Mouse (Mus musculus) ZHBTc4 (cell line): ENCODE measurements at regions not wholly inside any gene's neighbourhood (a gene's known extent, or its start where the extent isn't known, plus 50 kb on each side); places are given as distances from the start of the nearest gene placed in this dataset.

ENCODE experiments used
- DNase-seq: peaks from one replicate; pipeline ENCODE4 v3.0.0-alpha.2; 2011; ENCODE audit warnings: low read depth, low spot score

DNA sequence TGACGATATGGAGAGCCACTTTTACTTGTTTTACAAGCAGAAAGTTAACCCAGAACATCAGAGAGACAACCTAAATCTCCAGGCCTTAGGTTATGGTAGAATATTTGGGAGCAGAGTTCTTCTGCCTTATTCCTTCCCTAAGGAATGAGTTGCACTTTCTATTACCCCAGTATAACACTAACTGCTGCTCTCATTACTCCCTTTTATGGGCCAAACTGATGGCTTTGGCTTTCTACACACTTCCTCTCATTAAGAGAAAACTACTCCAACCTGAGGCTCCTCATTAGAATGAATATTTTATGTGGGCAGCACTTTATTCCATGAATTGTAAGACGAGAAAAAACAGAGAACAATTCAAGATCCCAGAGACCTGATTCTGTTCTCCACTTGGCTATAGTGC, 289.0 kb upstream of the Tnc start:
- no peak for DNase-seq

- peak; percentile 4 for DNase-seq
Observed at GRCm38 (mm10) chr4:64330213-64330612, 283.4 kb upstream of the Tnc start.

- no peak for DNase-seq
Observed at GRCm38 (mm10) chr4:64324391-64324790, 277.6 kb upstream of the Tnc start.

GRCm38 (mm10) chr4:64316553-64317347, 269.9 kb upstream of the Tnc start:
- no peak for DNase-seq

- no peak for DNase-seq
Observed at GRCm38 (mm10) chr4:64296941-64297340, 250.1 kb upstream of the Tnc start.

DNA sequence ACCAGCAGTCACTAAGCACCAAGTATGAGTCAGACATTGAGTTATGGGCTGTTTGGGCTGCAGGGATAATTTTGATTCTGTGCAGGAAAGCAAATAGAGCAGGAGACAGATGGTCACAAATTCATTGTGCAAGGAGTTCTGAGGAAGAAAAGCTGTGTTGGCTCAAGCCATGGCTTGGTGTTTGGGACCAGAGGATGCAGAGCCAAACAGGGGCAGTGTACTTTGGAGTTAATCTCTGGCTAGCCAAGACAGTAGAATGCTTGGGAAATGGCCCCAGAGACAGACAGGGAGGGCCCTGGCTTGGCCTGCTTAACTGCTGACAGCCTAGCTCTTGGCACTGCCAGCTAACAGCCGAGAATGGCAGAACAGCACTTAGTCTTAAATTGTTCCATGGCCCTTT, 235.7 kb upstream of the Tnc start:
- DNase-seq = no peak

- DNase-seq = no peak
Observed at GRCm38 (mm10) chr4:64276980-64277379, 230.2 kb upstream of the Tnc start.

- no peak for DNase-seq
Observed at GRCm38 (mm10) chr4:64274291-64274960, 227.6 kb upstream of the Tnc start.

GRCm38 (mm10) chr4:64269846-64270245, 223.0 kb upstream of the Tnc start:
- DNase-seq = no peak

GRCm38 (mm10) chr4:64269117-64269516, 222.3 kb upstream of the Tnc start:
- no peak for DNase-seq

GRCm38 (mm10) chr4:64260473-64260872, 213.7 kb upstream of the Tnc start:
- DNase-seq = no peak

- DNase-seq = no peak
Observed at GRCm38 (mm10) chr4:64260188-64260444, 213.3 kb upstream of the Tnc start.

DNA sequence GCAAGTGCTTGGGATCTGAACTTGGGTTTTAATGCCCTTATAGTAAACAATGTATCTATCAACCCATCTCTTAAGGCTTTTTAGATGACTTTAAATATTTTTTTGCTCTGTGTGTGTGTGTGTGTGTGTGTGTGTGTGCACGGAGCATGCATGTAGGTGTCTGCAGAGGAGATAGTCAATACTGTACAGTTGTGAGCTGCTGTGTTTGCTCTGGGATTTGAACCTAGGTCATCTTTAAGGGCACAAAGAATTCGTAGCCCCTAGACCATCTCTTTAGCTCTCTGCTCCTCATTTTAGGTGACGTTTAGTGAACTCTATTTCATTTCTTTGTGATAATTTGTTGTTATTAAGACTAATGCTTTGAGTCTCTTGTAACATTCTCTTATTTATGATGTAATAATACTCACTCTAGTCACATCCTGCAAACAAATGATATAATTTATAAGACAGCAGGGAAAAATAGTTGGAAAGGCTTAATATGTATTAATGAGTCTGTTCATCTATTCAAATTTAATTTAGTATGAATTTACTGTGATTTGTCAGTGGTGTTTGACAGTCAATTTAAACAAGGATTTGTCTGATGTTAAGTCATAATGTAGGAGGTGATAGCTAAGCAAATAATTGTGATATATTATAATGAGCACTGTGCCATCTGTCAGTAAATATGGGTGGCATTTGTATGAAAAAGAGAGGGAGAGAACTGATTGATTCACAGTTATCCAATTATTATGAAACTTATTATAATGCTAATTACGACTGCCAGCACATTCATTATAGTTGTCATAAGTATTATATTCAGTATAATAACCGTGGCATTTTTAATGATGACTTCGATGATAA, 212.8 kb upstream of the Tnc start:
- no peak for DNase-seq

- no peak for DNase-seq
Observed at GRCm38 (mm10) chr4:64255253-64255652, 208.4 kb upstream of the Tnc start.

GRCm38 (mm10) chr4:64250691-64251090, 203.9 kb upstream of the Tnc start:
- DNase-seq = no peak

DNA sequence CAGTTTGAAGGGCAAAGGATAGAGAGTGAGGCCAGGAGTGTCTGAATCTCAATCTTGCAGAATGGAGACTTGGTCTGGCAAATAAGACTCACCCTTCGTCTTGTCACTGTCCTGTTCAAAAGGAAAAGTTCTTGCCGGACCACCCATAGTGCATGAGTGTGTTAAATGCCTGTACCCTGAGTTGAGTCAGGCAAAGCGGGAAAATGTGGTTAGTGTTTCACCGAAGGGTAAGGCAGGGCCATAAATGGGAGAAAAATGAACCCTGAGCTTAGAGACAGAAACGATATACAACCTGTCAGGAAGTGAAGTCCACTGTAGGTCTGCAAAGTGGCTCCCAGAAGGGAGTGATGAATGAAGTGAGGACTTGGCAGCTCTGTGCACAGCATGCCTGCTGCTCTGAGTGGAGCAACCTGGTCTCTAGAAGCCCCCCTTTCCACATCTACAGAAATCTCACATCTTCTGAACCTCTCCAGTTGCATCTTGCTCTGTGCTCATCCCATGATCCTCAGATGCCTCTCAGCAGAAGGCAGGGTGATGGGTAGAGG, 191.5 kb upstream of the Tnc start:
- no peak for DNase-seq

DNA sequence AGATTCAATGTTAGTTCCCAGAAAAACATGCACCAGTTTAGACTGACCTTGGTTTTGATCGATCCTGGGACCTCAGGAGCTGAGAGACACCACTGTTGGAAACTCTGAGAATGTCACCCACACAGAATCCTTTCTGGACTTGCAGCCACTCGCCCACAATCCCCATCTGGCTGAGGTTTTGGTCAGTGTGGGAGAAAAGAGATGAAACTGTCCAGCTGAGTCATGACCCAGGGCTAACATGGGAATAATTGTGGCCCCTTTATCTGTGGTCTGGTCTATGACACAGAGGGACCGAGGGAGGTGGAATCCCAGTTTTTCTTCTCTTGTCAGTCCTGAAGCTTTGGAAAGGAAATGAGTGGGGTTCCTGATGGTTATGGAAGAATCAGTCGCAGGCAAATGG, 188.7 kb upstream of the Tnc start:
- no peak for DNase-seq

- no peak for DNase-seq
Observed at GRCm38 (mm10) chr4:64232159-64232558, 185.3 kb upstream of the Tnc start.

DNA sequence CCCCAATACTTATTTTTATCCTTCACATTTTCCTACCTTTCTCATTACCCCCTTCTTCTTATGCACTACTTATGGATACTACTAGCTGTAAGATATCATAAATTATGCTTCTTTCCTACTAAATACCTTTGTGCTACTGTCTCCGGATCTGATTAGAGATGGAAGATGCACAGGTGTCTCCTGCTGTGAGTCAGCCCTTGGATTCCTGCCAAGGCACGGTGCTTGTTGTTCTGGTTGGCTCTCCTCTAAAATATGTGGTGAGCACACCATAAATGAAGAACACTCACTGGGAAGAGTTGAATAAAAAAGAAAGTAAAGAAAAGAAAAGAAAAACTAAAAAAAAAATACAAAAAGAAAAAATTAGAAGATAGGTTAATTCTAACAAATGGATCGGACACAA, 181.5 kb upstream of the Tnc start:
- DNase-seq = no peak

DNA sequence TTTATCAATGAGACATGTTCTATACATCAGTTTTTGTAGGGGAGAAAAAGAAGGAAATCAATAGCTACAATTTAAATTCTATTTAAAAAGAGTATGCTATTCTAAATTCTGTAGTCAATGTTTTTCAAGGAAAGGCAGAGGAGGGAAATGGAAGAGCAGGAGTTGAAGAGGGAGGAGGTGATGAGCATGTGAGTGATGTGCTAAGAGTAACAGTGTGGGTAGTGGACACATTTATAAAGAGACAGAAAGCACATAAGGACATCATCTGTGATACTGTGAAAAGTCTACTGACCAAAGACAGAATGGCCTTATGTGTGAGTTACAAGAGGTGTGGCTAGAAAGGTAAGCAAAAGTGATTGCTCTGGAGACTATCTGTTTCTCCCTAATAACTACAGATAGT, 179.8 kb upstream of the Tnc start:
- DNase-seq = no peak

DNA sequence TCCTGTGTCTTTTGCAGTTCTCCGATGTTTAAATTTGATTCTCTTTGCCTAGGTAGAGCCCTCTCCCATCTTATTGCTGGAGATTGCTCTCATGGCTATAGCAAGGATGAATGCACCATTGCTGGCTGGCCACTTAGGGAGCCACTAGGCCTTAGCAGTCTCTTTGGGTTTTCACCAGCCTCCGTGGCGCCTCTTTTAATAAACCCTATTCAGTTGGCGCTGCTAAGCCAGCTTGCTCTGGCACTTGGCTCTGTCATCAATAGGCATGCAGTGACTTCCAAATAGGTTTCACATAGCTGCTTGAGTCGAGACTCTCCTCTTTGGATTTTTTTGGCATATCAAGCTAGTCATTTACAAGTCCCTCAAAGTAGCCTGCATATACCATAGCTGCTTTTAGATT, 178.1 kb upstream of the Tnc start:
- no peak for DNase-seq

- no peak for DNase-seq
Observed at GRCm38 (mm10) chr4:64219802-64220201, 173.0 kb upstream of the Tnc start.
